Mouse (Mus musculus): ENCODE data around the gene Zswim4.

- no peak for TF ChIP-seq CHD2 (IDR thresholded peaks at IDR 0.05; ENCODE audit: low read depth, low read length)
- no peak for TF ChIP-seq MAFK (IDR thresholded peaks at IDR 0.05; ENCODE audit: insufficient read depth, low read depth, low read length)
- no peak for TF ChIP-seq ZNF384 (IDR thresholded peaks at IDR 0.05; ENCODE audit: low read depth, low read length)
- no peak for TF ChIP-seq ZC3H11A (IDR thresholded peaks at IDR 0.05; ENCODE audit: borderline replicate concordance, low read depth, low read length)
- no peak for TF ChIP-seq HCFC1 (IDR thresholded peaks at IDR 0.05; ENCODE audit: borderline replicate concordance, insufficient read depth, low read length)
Measured at GRCm38 (mm10) chr8:84202466-84202865, 34.4 kb downstream of the Zswim4 start.

Measured in ES-E14 (cell line).